Mouse (Mus musculus) right cerebral cortex, postnatal 14 days (tissue): ENCODE measurements at regions not wholly inside any gene's neighbourhood (a gene's known extent, or its start where the extent isn't known, plus 50 kb on each side); places are given as distances from the start of the nearest gene placed in this dataset.
"Not testable (repeated sequence)": the region's sequence is repeated elsewhere in the genome, so short reads cannot be mapped to it uniquely, and the experiment has no call there.

Experiments
- DNase-seq: peaks from one replicate; pipeline ENCODE4 v3.0.0; 2022

- not testable (repeated sequence) for DNase-seq
Observed at GRCm38 (mm10) chr15:19980625-19981024, 468.4 kb upstream of the Cdh12 start.

- not testable (repeated sequence) for DNase-seq
Observed at GRCm38 (mm10) chr15:19985001-19985400, 464.1 kb upstream of the Cdh12 start.

GRCm38 (mm10) chr15:20031772-20032171, 417.3 kb upstream of the Cdh12 start:
- no peak for DNase-seq

GRCm38 (mm10) chr15:20034382-20034781, 414.7 kb upstream of the Cdh12 start:
- no peak for DNase-seq

GRCm38 (mm10) chr15:20038550-20039435, 410.3 kb upstream of the Cdh12 start:
- no peak for DNase-seq

- DNase-seq: no peak
Observed at GRCm38 (mm10) chr15:20040041-20040440, 409.0 kb upstream of the Cdh12 start.

GRCm38 (mm10) chr15:20084958-20085357, 364.1 kb upstream of the Cdh12 start:
- DNase-seq: peak; percentile 20

- no peak for DNase-seq
Observed at GRCm38 (mm10) chr15:20089780-20090179, 359.3 kb upstream of the Cdh12 start.

- no peak for DNase-seq
Observed at GRCm38 (mm10) chr15:20090522-20090921, 358.5 kb upstream of the Cdh12 start.

- DNase-seq: no peak
Observed at GRCm38 (mm10) chr15:20095764-20096163, 353.3 kb upstream of the Cdh12 start.

GRCm38 (mm10) chr15:20119518-20119917, 329.5 kb upstream of the Cdh12 start:
- no peak for DNase-seq

GRCm38 (mm10) chr15:20123586-20123985, 325.5 kb upstream of the Cdh12 start:
- DNase-seq: no peak

GRCm38 (mm10) chr15:20135893-20136570, 313.0 kb upstream of the Cdh12 start:
- DNase-seq: no peak

- DNase-seq: no peak
Observed at GRCm38 (mm10) chr15:20151910-20152309, 297.2 kb upstream of the Cdh12 start.
